Mouse (Mus musculus) kidney, postnatal 25 days (tissue): ENCODE results near the gene Cdsn.

Experiments
- DNase-seq, 2 experiments: peaks; one replicate each; pipeline ENCODE4 v3.0.0; 2021; ENCODE audit warnings: mixed read lengths in 2 of 2

Gene Cdsn

DNA sequence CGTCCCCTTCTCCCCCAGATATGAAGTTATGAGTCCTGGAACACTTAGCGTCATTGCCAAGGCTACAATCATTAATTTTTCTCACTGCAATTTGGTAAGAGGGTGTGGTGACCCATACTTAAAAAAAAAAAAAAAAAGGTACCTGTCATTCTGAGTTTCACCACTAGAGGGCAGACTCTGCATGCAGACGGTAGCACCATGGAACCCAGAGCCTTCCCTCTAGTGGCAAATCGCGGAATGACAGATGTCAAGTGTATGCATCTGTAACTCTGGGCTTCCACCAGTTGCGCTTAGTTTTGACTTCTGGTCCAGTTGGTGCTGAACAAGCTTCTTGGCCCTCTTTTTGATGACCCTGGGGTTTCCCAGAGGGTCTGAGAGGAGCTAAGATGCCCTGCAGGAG lies 26.3 kb downstream of the Cdsn start:
- DNase-seq: peak; percentile 78 to 94

DNA sequence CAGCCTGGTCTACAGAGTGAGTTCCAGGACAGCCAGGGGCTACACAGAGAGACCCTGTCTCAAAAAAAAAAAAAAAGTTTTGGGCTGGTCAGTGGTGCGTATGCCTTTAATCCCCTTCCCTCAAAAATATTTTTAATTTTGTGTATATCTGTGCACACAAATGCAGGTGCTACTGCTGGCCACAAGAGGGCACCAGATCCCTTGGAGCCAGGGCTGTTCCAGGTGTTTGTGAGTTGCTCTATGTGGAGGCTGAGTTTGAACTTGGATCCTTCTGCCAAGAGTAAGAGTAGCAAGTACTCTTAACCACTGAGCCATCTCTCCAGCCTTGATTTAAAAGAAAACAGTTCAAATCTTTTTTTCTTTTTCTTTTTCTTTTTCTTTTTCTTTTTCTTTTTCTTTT lies 31.0 kb downstream of the Cdsn start:
- DNase-seq: no peak

DNA sequence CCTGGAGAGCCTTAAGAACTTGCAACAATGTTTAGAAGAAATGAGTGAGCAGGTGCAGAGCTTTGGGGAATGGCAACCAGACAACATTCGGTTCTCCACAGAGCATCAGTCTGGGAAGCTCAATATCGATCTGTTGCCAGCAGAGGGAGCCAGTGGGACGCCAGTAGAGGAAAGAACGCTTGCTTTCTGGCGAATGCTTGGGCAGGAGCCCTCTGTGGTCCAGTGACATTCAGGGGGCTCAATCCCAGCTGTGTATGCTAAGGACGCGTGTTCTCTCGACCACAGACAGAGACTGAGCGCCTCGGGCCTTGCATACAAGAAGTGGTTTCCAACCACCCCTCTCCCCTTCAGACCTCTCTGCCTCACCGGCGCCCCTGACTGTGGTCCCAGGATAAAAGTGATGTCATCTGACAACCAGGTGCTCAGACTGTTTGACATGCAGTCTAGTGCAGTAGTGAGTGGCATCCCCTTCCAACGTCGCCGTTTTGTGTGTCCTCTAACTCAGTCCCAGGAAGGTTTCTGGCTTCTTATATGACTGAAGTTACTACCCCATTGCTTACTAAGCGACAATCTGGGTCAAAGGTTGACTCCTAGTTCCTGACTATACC lies 32.5 kb downstream of the Cdsn start:
- DNase-seq: peak; percentile 76 to 86

DNA sequence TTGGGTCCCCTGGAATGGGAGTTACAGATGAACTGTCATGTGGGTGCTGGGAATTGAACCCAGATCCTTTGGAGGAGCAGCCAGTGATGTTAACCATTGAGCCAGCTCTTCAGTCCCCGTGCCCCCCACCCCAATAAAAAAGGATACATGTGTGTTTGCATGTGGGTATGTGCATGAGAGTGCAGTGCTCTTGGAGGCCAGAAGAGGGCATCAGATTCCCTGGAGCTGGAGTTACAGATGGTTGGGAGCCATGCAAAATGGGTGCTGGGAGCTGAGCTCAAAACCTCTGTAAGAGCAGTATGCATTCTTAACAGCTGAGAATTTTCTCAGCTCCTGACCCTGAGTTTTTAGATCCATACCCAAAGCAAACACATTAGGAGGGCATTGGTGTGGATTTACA lies 35.4 kb downstream of the Cdsn start:
- no peak for DNase-seq

DNA sequence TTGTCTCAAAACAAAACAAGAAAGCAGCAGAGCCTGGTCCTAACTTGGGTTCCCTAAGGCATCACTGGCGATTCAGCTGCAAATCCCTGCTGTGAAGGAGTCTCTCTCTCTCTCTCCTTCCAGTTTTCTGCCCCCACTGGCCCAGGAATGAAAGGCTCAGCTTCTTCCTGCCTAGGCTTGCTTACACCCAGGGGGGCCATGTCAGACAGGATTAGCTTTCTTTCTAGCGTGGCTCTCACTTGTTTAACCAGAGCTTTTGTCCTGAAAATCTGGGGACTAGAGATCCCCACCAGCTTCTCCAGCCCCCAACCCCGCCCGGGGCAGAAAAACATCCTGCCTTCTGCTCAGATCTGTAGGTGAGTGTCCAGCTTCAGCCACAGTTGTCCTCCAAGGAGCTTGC lies 36.5 kb downstream of the Cdsn start:
- DNase-seq: no peak

DNA sequence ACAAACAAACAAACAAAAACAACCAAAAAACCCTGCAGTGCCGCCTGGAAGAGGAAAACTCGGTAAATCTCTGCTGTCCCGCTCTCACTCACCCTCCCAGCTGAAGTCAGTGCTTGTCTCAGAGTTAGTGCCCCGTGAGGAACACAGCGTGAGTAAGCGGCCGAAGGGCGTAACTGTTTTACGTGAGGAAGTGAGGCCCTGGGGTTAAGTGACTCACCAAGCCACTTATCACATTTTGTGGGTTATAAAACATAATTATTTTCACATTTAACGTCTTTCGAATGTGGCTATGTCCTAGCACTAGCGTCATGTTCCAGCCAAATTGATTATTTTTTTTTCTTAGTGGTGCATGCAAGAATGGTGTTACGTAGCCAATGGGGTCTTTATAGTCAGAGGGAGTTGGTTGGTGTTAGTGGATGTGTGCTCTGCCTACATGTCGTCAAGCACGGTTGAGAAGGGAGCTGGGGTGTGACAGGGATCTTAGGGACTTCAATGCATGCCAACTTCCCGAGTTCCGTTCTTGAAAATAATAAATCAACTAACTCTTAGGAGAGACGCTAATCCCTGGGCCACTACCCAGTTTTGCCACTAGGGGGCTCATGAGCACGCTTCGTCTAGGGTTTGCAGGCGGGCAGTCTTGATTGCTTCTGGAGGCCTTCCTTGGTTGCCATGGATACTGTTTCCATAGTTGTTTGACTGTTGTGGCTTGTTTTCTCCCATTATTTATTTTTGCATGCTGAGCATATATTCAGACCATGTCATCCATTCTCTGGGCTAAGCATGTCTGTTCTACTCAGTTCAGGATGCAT lies 38.7 kb downstream of the Cdsn start:
- peak; percentile 69 to 80 for DNase-seq

DNA sequence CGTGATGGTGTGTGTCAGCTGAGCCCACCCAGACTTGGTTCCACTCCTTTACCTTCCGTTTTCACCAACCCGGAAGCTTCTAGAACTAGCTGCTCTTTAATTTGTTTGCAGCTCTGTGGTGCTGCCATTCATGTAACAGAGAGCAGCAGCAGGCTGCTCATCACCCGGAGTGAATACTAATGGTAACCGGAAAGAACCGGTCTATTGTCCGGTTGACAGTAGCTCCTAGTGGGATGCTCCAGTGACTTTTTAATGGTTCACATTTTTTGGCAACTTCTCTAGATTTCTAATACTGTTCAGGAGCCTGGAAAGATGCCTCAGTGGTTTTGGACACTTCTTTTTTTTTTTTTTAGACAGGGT lies 39.3 kb downstream of the Cdsn start:
- DNase-seq: no peak

DNA sequence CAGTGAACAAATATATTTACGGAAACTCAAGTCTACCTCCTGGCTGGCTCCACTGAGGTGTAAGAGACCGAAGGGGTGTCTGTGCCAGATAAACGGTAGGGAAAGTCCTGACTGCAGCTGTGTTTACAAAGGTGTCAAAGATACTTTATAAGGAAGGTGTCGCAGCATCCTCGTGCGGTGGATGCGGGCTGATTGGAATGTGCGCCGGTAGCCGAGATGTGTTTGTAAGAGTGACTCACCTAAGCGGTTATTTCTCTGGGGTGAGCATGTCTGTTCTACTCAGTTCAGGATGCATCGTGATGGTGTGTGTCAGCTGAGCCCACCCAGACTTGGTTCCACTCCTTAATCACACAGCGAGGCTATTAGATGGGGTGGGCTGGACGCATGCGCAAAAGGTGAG lies 39.8 kb downstream of the Cdsn start:
- DNase-seq: no peak

DNA sequence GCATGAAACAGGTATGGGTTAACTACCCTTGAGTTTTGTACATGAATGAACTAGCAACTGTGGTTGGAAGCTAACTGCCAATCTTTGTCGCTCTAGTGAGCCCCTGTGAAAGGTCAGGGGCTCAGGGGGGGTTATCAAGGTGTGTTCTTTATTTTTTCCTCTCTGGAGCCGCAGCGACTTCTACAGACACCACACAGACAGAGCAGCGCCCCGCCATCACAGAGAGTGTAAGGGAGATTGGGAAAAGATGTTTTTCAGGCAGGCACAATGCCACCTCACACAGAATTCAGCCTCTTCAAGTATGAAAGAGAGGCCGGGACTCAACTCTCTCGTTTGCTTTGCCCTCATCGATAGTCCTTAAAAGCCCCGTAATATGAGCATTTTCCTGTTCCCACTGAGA lies 40.2 kb downstream of the Cdsn start:
- no peak for DNase-seq

DNA sequence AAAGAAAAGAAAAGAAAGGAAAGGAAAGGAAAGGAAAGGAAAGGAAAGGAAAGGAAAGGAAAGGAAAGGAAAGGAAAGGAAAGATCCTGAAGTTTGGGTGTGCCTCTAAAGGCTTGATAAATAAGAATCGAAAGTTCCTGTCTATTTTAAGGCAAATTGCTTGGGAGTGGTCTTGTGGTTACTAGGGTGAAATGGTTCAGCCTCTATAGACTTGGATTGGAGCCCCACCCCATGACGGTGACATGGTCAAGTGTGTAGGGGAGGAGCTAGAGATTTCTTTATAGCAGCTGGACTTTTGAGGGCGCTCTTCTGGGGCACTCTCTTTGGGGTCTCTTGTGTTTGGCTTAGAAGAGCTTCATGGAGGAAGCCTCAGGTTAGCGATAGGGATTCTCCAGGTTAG lies 41.9 kb downstream of the Cdsn start:
- no peak for DNase-seq

DNA sequence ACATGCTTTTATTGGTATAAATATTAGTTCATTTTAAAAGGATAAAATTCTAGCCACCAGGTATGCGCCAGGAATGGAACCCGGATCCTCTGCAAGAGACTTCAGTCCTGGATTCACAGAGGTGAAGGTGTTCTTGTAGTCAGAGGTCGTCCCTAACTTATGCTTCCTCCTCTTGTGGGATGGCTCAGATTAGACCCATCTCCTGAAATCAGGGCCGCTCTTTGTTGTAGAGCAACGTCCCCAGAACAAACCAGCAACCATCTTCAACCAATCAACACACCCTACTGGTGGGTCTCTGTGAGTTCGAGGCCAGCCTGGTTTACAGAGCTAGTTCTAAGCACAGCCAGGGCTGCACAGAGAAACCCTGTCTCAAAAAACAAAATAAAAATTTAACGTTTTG lies 42.5 kb downstream of the Cdsn start:
- no peak for DNase-seq

DNA sequence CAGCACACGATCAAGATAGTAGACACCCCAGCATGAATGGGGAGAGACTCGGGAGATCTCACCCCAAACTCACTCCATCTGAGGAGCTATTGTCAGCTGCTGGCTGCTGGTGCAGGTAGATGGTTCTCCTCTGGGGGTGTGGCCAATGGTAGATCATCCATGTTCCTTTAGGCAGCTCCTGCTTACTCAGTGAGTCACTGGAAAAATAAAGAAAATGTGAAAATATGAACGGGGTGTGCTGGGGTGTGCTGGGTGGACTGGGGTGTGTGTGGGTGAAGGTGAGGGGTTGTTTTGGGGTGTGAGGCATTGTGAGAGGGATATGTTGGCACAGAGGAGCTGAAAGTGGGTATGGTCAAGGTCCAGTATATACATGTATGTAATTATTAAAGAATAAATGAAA lies 45.5 kb downstream of the Cdsn start:
- DNase-seq: no peak

DNA sequence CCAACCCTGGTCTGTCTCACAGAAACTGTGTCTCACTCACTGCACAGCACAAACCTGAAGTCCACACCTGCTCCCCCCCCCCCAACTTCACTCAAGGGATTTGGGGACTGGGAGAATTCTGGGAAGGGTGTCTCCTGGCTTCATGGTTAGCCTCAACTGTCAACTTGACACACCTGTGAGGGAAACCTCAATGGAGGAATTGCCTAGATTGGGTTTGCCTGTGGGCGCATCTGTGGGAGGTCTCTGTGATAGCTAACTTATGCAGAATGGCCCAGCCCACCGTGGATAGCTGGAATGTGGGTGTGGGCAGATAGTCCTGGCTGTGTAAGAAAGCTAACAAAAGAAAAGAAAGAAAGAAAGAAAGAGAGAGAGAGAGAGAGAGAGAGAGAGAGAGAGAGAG lies 49.3 kb downstream of the Cdsn start, which contains the start of gene Sfta2:
Gene Sfta2 (plus strand): TSS at position 301 of the 400 bp plus-strand sequence.
- no peak for DNase-seq

DNA sequence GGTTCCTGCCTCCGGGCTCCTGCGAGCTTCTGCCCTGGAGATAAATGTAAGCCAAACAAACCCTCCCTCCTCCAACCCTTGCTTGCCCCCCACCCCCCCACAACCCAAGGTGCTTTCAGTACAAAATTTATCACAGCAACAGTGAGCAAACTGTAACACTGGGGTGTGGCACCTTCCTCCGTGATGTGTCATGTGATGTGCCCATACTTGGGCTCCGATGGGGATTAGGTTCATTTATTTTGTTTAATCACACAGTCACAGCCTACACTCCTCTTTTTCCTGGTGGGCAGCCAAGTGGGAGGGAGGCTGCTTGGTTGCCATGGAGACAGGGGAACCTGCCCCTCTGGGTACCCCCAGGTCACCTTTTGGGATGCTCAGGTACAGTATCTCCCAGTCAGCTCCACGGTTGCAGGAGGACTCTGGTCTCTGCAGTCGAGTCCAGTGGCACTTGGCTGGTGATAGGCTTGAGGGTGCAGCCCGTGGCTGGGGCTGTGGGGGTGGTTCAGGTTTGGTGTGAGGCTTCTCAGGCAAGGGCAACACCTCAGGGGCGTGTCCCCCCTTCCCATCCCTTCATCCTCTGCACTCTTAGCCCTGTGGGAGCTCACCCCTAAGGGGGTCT lies 49.9 kb downstream of the Cdsn start:
- no peak for DNase-seq
